Mouse (Mus musculus) cerebellum, adult 2 months (tissue): Measurements from ENCODE around the gene Ap3b1.

Source experiments
- CTCF ChIP-seq: fragments of 200-500 bp; IDR thresholded peaks from 2 replicates; pipeline ENCODE4 v1.5.1; 2011; ENCODE audit warnings: low read depth, mild to moderate bottlenecking, control low read depth, low read length, moderate library complexity, borderline replicate concordance; ENCODE audit not compliant: insufficient read depth
- POLR2A ChIP-seq: fragments of 200-500 bp; IDR thresholded peaks from 2 replicates; pipeline ENCODE4 v1.6.1; 2011; ENCODE audit warnings: low read length, control low read depth, borderline replicate concordance; ENCODE audit not compliant: insufficient read depth

- TF ChIP-seq CTCF (no peak), POLR2A (no peak)
Measured at GRCm38 (mm10) chr13:94392282-94392681, 33.5 kb downstream of the Ap3b1 start.
